Mouse (Mus musculus): Measurements from ENCODE around the gene Ssh2. TPM values are rescaled to one million over a fixed set of nuclear protein-coding genes. Genes with fewer than 3 reads are reported as not detected.

The Ssh2 gene
- polyA plus RNA-seq, 2 experiments: 7.7 to 10.0 TPM

- Histone ChIP-seq H3K27me3 (ENCODE audit: control insufficient read depth, insufficient read depth, low read length) (no peaks in the 10 kb centered on the region), H3K4me2 (replicated peaks; ENCODE audit: low read depth, low read length, severe bottlenecking) (no peak overlapping the region), H3K4me1 (ENCODE audit: control insufficient read depth, insufficient read depth, low read length) (no peaks in the 10 kb centered on the region), H3K9me3 (ENCODE audit: control insufficient read depth, low read length) (no peaks in the 10 kb centered on the region), H3K27ac (replicated peaks; ENCODE audit: low read depth, low read length) (no peak overlapping the region), H3K4me3 (replicated peaks; ENCODE audit: low read length) (no peak overlapping the region), H3K36me3 (ENCODE audit: control insufficient read depth, insufficient read depth, low read length) (peaks cover 18% of the 10 kb centered on the region), H3K9ac (ENCODE audit: low read depth, low read length, severe bottlenecking) (no peak overlapping the region)
- no peak for ATAC-seq (ENCODE audit: low FRiP score, low read depth)
- TF ChIP-seq POLR2A (IDR thresholded peaks at IDR 0.05; ENCODE audit: borderline replicate concordance, extremely low read depth, insufficient read depth, insufficient read length): no peak
- 85% methylated on average over 9 of the region's 9 CpGs for WGBS
- no peak for DNase-seq (ENCODE audit: low spot score)
These were observed 224.0 kb downstream of the Ssh2 start for GRCm38 (mm10) chr11:77440081-77440480.

GRCm38 (mm10) chr11:77441020-77441419 is 224.9 kb downstream of the Ssh2 start:
- no peaks in the 10 kb centered on the region for H3K4me1 ChIP-seq (ENCODE audit: control insufficient read depth, insufficient read depth, low read length)
- no peak overlapping the region for H3K4me2 ChIP-seq (replicated peaks; ENCODE audit: low read depth, low read length, severe bottlenecking)
- no peaks in the 10 kb centered on the region for H3K27me3 ChIP-seq (ENCODE audit: control insufficient read depth, insufficient read depth, low read length)
- no peak for TF ChIP-seq POLR2A (IDR thresholded peaks at IDR 0.05; ENCODE audit: borderline replicate concordance, extremely low read depth, insufficient read depth, insufficient read length)
- no peaks in the 10 kb centered on the region for H3K9me3 ChIP-seq (ENCODE audit: control insufficient read depth, low read length)
- no peak for DNase-seq (ENCODE audit: low spot score)
- peaks cover 18% of the 10 kb centered on the region for H3K36me3 ChIP-seq (ENCODE audit: control insufficient read depth, insufficient read depth, low read length)
- H3K27ac ChIP-seq (replicated peaks; ENCODE audit: low read depth, low read length): no peak overlapping the region
- no peak overlapping the region for H3K4me3 ChIP-seq (replicated peaks; ENCODE audit: low read length)
- WGBS: 79% methylated on average over 8 of the region's 8 CpGs
- no peak for ATAC-seq (ENCODE audit: low FRiP score, low read depth)
- no peak overlapping the region for H3K9ac ChIP-seq (ENCODE audit: low read depth, low read length, severe bottlenecking)

- no peaks in the 10 kb centered on the region for H3K27me3 ChIP-seq (ENCODE audit: control insufficient read depth, insufficient read depth, low read length)
- no peak overlapping the region for H3K4me2 ChIP-seq (replicated peaks; ENCODE audit: low read depth, low read length, severe bottlenecking)
- H3K4me1 ChIP-seq (ENCODE audit: control insufficient read depth, insufficient read depth, low read length): no peaks in the 10 kb centered on the region
- ATAC-seq (ENCODE audit: low FRiP score, low read depth) (no peak), DNase-seq (ENCODE audit: low spot score) (no peak)
- H3K9ac ChIP-seq (ENCODE audit: low read depth, low read length, severe bottlenecking): no peak overlapping the region
- H3K36me3 ChIP-seq (ENCODE audit: control insufficient read depth, insufficient read depth, low read length): peaks cover 18% of the 10 kb centered on the region
- no peak for TF ChIP-seq POLR2A (IDR thresholded peaks at IDR 0.05; ENCODE audit: borderline replicate concordance, extremely low read depth, insufficient read depth, insufficient read length)
- H3K4me3 ChIP-seq (replicated peaks; ENCODE audit: low read length): no peak overlapping the region
- no peaks in the 10 kb centered on the region for H3K9me3 ChIP-seq (ENCODE audit: control insufficient read depth, low read length)
- no peak overlapping the region for H3K27ac ChIP-seq (replicated peaks; ENCODE audit: low read depth, low read length)
- 69% methylated on average over 7 of the region's 7 CpGs for WGBS
These were observed 226.4 kb downstream of the Ssh2 start for GRCm38 (mm10) chr11:77442186-77443170.

- Histone ChIP-seq H3K9me3 (ENCODE audit: control insufficient read depth, low read length) (no peaks in the 10 kb centered on the region), H3K4me2 (replicated peaks; ENCODE audit: low read depth, low read length, severe bottlenecking) (no peak overlapping the region), H3K27me3 (ENCODE audit: control insufficient read depth, insufficient read depth, low read length) (no peaks in the 10 kb centered on the region), H3K36me3 (ENCODE audit: control insufficient read depth, insufficient read depth, low read length) (peaks cover 11% of the 10 kb centered on the region; the same call in 1 of the 2 replicates), H3K4me3 (replicated peaks; ENCODE audit: low read length) (no peak overlapping the region), H3K9ac (ENCODE audit: low read depth, low read length, severe bottlenecking) (no peak overlapping the region), H3K27ac (replicated peaks; ENCODE audit: low read depth, low read length) (no peak overlapping the region), H3K4me1 (ENCODE audit: control insufficient read depth, insufficient read depth, low read length) (no peaks in the 10 kb centered on the region)
- no peak for ATAC-seq (ENCODE audit: low FRiP score, low read depth)
- TF ChIP-seq POLR2A (IDR thresholded peaks at IDR 0.05; ENCODE audit: borderline replicate concordance, extremely low read depth, insufficient read depth, insufficient read length): no peak
- DNase-seq (ENCODE audit: low spot score): no peak
- 71% methylated on average over 2 of the region's 2 CpGs for WGBS
These were observed 228.9 kb downstream of the Ssh2 start for GRCm38 (mm10) chr11:77444939-77445338.

GRCm38 (mm10) chr11:77446628-77447041 is 230.5 kb downstream of the Ssh2 start:
- H3K4me3 ChIP-seq (replicated peaks; ENCODE audit: low read length): no peak overlapping the region
- WGBS: 43% methylated on average over 6 of the region's 6 CpGs
- DNase-seq (ENCODE audit: low spot score): peak; percentile 72

More at GRCm38 (mm10) chr11:77446628-77447041, 230.5 kb downstream of the Ssh2 start:
- Histone ChIP-seq H3K36me3 (ENCODE audit: control insufficient read depth, insufficient read depth, low read length) (peaks cover 6% of the 10 kb centered on the region; the same call in 1 of the 2 replicates), H3K27me3 (ENCODE audit: control insufficient read depth, insufficient read depth, low read length) (no peaks in the 10 kb centered on the region), H3K4me2 (replicated peaks; ENCODE audit: low read depth, low read length, severe bottlenecking) (no peak overlapping the region), H3K9me3 (ENCODE audit: control insufficient read depth, low read length) (no peaks in the 10 kb centered on the region), H3K9ac (ENCODE audit: low read depth, low read length, severe bottlenecking) (no peak overlapping the region), H3K27ac (replicated peaks; ENCODE audit: low read depth, low read length) (no peak overlapping the region), H3K4me1 (ENCODE audit: control insufficient read depth, insufficient read depth, low read length) (no peaks in the 10 kb centered on the region)
- no peak; the same call in 1 of the 2 replicates for ATAC-seq (ENCODE audit: low FRiP score, low read depth)
- TF ChIP-seq POLR2A (IDR thresholded peaks at IDR 0.05; ENCODE audit: borderline replicate concordance, extremely low read depth, insufficient read depth, insufficient read length): no peak
